Mouse (Mus musculus) cortical plate, adult 2 months (tissue): ENCODE measurements at regions not wholly inside any gene's neighbourhood (a gene's known extent, or its start where the extent isn't known, plus 50 kb on each side); places are given as distances from the start of the nearest gene placed in this dataset.

ENCODE experiments used
- CTCF ChIP-seq: fragments of 200-500 bp; IDR thresholded peaks from 2 replicates; pipeline ENCODE4 v1.5.1; 2011; ENCODE audit warnings: mild to moderate bottlenecking, control low read depth, low read length; ENCODE audit not compliant: insufficient read depth; ENCODE audit errors: extremely low read depth
- POLR2A ChIP-seq: fragments of 200-500 bp; IDR thresholded peaks from 2 replicates; pipeline ENCODE4 v1.6.1; 2011; ENCODE audit warnings: mild to moderate bottlenecking, low read length, control low read depth; ENCODE audit not compliant: insufficient read depth; ENCODE audit errors: extremely low read depth

DNA sequence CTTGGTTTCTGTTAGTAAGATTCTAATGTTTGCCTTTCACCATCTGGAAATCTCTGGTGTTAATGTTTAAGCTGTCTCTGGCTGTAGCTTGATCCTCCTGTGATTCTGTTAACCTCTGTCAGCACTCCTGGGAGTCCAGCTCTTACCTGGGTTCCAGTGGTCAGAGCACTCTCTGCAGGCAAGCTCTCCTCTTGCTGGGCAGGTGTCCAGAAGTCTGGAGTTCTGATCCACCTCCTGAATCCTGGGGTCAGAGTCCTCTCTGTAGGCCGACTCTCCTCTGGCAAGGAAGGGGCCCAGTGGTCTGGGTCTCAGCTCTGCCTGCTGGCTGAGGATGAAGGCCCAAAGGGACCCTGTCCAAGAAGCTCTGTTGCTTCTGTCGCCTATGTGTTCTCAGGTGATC is 181.4 kb downstream of the Fam173b start:
- TF ChIP-seq CTCF (no peak), POLR2A (no peak)
